Mouse (Mus musculus): ENCODE data around the gene Btbd3.

Gene Btbd3

DNA sequence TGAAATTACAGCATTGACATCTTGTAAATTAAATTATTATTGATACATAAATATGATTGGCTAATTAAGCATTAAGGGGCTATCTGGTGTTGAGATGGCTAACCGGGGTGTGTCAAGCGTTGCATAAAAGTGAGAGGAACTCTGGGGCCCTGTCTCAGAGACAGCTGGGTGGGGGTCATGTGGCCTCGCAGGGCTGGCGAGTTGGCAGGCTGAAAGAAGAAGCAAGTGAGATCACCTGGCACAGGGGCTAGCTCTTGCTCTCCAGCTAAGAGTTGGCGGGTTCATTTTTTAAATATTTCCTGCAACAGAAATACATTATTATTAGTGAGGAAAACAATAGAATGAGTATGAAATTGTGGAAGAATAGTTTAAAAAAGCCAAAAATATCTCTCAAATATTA, 118.2 kb downstream of the Btbd3 start:
- no peak for DNase-seq (ENCODE audit: extremely low read depth, low read depth, low spot score)

DNA sequence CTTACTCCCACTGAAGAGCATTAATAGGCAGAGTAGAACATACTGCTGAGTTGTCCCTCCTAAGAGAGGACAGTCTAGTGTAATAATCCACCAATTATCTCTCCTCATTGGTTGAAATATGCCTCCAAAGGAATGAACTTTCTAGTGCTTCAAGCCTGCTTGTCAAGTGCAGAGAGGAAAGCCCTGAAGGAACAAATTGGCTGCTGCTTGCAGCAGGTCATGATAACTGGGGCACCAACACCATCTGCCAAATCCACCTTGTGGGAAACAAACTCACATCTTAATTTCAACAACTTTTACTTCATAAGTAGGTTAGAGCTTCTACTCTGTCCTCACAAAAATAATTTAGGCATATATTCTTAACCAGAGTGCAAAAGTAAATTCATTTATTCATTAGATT, 122.5 kb downstream of the Btbd3 start:
- no peak for DNase-seq (ENCODE audit: extremely low read depth, low read depth, low spot score)

DNA sequence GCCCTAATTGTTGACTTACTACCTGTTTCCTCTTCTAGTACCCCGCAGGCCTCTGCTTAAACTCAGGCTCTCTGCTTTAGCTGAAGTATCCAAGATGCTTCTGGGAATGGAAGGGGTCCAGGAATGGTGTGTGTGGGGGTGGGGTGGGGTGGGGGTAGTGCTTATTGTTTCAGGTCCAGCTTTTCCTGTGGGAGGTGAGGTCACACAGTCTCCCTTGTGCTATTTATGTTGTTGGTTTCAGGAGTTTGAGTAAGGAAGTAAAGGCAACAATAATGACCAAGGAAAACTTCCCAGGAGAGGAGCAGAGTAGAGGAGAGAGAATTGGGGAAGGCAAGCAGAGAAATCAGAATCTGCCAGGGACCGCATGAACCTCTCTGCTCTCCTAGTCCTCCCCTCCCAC, 128.4 kb downstream of the Btbd3 start:
- DNase-seq (ENCODE audit: extremely low read depth, low read depth, low spot score), result no peak

DNA sequence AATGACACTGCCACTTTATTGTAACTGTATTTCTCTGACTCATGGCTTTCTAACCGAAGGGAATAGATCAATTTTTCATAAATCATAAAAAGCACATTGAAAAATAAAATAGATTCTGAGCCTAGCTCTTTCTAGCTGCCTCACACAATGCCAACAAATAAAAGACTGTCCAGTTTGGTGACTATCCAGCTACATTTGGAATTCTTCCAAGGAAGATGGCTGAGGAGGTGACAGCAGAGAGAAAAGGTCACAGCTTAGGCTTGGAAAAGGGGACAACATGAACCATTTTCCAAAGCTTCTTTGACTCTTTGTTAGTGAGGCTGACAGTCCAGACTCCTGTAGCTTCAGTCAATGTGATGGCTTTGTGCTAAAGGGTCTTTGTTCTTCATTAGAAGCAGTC, 132.2 kb downstream of the Btbd3 start:
- DNase-seq (ENCODE audit: extremely low read depth, low read depth, low spot score), result no peak

DNA sequence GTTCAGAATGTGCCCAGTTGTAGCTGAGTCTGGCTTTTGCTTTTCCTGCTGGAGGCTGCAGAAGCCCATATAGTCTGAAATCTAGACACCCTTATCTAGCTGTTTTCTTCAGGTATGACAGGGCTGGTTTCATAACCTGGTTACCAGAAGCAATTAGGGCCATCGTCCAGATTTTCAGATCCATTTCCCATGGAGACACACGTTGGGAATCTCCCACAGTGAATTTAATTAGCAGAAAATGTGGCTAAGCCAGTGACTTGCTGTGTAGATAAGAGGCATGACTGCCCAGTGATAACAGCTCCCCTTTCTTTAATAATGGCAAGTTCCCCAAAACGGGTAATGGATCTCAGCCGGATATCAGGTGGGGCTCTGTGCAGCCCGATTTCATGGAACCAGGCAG, 146.7 kb downstream of the Btbd3 start:
- no peak for DNase-seq (ENCODE audit: extremely low read depth, low read depth, low spot score)

DNA sequence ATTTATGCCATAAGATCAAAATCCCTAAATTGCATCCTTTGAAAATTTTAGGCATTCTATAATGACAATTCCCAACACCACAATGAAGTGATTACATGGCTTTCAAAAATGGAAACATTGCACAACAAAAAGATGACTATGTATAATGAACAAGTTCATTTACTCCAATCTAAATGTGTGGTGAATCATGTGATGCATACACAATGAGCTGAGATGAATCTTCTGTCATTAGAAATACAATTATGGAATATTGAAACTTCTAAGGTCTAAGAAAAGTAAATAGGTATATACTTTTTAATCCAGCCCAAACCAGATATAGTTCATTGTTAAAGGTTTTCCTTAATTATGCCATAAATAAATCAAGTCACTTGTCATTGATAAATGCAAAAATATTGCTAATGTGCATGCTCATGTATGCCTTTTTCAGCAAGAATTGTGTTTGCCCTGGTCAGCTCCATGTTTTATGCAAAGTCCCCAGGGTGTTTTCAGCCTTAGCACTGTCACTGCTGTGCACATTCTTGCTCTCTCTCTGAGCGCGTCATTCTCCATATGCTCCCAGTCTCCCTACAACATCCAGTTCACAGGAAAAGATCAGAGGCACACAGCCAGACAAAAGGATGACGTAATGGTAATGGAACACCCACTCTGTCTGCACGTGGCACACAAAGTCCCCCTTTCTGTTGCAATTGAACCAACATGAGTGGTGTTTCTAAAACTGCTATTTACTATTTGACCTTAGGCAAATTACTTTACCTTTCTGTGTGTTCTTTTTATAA, 149.6 kb downstream of the Btbd3 start:
- DNase-seq (ENCODE audit: extremely low read depth, low read depth, low spot score), result no peak

DNA sequence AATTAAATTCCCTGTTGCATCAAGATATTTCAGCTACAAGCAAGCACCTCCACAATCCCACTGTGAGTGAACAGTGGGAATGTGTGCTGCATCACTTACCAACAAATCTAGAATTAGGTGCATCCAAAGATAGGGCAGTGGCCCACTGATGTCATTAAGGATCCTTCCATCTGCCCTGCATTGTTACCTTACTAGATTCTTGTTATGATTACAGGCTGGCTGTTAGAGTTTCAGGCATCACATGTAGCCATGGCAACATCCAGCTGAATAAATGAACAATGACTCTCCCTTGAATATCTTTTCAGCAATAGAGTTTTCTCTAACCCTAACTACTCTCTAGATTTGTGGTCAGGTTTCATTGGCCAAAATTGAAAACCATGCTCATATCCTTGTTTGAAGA, 150.3 kb downstream of the Btbd3 start:
- no peak for DNase-seq (ENCODE audit: extremely low read depth, low read depth, low spot score)

DNA sequence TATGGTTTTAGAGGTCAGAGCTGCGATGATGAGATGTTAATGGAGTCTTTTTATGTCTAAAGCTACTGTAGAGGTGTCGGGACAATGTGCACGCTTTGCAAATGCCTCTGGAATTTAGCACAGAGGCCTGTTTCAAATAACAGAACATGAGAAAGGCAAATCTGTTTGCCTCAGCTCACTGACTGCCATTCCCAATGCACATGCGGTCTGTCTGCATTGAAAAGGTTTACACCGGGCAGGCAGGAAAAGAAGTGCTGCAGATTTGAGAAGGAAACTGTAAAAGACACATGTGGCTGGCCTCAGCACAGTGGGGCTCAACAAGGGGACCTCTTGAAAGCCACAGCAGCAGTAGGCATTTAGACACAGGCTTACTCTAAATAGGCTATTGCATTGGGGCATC, 156.2 kb downstream of the Btbd3 start:
- DNase-seq (ENCODE audit: extremely low read depth, low read depth, low spot score), result no peak

DNA sequence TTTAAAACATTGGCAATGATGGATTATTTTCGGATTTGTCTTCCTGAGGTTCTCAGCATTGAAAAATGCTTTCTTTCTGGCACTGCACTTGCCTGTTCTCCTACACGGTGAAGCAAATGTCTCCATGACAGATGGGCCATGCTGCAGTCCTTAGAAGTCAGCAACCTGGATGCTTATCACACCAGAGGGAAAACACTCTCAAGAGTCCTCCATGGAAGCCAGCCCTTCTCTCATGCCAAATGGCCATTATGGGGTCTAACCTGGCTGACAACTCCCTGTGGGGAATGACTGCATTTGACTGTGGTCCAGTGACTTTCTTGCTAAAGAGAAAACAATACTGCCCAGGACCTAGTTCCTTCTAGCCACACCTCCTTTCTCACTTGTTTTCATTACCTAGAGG, 166.0 kb downstream of the Btbd3 start:
- no peak for DNase-seq (ENCODE audit: extremely low read depth, low read depth, low spot score)

DNA sequence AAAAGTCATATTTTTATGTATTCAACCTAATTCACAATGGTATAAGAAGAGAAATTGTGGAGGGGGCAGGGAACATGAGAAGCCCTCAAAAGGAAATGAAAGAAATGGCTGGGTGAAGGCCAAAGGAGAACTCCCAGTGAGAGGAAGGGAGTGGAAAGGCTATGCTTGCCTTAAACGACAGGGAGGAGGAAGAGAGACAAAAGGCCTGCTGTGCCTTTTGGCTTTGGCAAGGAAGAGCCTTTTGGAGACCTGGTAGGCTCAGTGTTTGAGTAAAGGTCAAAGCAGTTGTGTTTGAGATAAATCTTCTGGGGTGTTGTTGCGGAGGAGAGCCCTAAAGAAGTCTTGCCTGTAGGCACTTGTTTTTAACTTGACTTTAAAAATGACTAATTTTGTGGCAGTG, 175.6 kb downstream of the Btbd3 start:
- DNase-seq (ENCODE audit: extremely low read depth, low read depth, low spot score), result no peak

DNA sequence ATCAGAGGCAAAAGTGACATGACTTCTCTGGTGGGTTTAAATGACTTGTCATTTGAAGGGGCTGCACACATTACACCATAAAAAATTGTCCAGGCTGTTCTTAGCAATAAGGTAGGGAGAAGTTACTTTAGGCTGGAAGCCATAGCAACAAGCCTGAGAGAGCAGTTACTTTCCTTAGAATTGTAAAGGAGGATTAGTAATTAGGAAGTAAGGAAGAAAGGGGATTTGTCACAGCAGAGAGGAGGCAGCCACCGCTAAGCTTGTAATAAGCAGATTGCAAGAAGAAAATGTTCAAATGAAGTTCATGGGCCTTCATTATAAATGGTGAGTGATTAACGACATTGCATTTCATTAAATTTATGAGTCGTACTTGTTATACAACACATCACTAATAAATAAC, 190.1 kb downstream of the Btbd3 start:
- DNase-seq (ENCODE audit: extremely low read depth, low read depth, low spot score), result no peak

DNA sequence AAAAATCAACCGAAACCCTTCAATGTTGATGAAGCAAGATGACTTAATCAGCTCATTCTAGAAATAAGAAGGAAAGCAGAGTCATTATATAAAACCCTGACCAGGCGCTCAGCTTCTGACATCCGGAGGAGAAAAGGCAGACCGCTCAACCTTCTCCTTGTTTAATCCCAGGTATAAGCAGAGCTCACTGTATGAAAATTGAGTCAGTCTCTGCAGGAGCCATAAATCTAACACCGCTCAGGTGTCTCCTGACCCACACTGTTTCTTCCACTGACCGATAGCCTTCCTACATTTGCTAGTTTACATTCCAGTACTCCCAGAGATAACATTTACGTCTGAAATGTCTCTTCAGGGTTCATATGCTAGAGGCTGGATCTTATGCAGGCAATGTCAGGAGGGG, 190.6 kb downstream of the Btbd3 start:
- DNase-seq (ENCODE audit: extremely low read depth, low read depth, low spot score), result no peak

DNA sequence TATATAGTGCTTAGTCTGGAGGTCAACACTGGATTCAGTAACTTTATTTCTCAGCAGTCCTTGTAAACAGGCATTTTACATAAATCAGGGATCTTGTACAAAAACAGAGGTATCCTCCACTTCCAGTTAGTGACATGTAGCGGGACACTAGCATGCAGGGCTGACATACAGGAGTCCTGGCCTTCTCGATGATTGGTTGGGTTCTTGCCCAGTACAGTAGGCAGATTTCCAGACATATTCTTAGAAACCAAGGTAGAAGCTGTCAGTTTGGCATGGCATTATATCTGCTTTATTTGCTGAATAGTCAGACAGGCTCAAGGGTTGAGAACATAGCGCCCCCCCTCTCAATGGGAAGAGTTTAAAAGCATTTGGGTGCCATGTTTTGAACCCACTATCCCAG, 191.3 kb downstream of the Btbd3 start:
- no peak for DNase-seq (ENCODE audit: extremely low read depth, low read depth, low spot score)

DNA sequence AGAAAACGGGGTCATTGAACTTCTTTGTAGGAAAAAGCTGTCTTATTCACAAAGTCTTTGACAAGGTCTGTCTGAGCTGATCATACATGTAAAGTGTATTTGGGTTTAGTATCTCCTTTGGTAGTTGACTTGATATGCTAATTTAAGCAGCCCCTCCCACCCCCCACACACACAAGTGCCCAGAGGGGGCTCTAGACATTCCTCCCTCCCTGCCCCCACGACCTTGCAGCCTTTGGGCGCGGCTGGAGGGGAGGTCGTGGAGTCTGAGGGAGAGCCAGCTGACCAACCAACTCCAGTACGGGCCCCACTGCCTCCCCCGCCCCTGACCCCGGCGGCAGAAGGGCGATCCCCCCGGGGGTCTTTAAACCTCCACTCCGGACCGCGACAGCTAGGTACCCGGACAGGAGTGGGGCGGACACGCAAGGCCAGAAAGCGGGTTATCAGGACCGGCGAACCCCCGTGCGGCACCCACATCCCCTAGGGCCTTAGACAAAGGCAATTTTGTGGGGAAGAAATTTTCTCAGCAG, 211.7 kb downstream of the Btbd3 start:
- no peak for DNase-seq (ENCODE audit: extremely low read depth, low read depth, low spot score)

DNA sequence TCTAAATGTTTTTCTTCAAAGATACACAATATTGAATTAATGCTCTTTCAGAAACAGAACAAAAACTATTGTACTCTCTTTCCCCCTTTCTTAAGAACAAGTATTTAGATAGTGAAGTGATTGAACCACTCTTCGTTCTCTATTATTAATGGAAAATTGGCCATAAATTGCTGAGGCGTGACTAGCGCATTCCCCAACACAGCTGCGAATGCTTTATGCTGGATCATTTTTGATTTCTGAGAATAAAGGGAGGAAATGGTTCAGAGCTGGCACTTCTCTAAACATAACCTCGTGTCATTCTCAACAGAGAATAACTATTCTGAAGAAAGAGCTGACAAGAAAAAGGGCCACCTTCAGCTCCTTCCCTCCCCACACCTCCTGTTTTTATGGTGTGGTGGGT, 217.0 kb downstream of the Btbd3 start:
- no peak for DNase-seq (ENCODE audit: extremely low read depth, low read depth, low spot score)

DNA sequence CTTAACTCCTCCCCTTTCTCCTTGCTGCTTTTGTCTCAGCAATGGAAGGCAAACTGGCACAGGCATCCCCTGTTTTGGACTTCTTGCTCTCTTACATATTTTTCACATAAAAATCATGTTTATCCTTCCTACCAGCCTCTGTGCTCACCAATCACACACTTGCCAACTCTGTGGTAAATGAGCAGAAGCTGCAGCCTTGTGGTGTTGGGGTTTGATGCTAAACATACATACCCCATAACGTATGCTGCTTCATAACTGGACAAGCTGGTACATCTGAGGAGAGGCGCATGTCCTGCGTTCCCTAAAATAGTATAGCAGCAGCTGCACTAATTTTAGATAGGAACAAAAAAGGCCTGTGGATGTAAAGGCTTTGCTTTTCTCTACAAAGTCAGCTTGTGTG, 220.1 kb downstream of the Btbd3 start:
- DNase-seq (ENCODE audit: extremely low read depth, low read depth, low spot score), result no peak

DNA sequence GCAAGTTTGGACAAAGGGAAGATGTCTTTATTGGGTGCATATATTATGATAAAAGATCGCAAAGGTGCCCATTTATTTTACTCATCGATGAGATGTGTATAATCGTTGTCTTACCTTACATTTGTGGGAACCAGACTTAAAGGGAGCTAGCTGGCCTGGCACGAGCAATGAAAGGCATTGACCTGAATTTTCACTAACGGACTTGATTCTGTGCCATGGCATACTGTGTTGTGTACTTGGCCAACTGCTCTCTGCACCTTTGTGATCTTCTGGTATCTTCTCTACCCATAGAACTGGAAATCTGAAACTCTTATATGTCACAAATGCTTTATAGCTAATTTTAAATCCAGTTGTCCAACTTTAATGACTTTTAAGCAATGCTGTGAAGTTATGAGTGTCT, 220.9 kb downstream of the Btbd3 start:
- DNase-seq (ENCODE audit: extremely low read depth, low read depth, low spot score), result no peak

DNA sequence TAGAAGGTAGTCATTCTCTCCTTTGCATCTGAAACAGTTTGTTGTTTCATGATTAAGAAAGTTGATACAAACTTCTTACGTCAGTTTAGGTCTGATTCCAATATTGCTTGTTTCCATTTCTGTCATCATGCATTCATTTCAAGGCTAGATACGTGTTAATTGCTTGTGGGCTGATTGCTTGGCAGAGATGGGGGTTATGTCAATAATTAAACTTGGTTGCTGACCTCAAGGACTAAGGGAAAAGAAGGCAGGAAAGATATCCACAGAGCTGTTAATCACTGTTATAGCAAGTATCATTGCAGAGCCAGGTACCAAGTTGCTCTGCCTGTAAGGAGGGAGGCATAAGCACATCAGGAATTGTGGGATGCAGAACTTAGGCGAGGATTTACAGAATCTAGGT, 226.2 kb downstream of the Btbd3 start:
- DNase-seq (ENCODE audit: extremely low read depth, low read depth, low spot score), result no peak

DNA sequence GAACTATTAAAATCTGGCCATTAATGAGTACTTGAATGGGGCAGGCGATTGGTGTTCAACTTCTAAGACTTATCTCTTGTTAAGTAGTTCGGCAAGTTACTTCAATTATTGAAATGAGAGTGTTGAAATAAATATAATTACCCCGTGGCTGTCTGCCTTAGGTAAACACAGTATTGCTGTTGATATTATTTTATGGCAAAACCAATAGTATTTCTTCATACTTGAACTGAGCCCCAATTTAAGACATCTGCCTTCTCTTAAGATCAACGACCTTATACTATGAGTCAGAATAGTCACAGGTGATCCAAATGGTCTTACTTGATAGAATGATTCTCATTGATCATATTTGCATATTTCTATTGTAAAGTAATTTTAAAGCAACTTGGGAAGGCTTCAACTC, 228.5 kb downstream of the Btbd3 start:
- DNase-seq (ENCODE audit: extremely low read depth, low read depth, low spot score), result peak; percentile 61

DNA sequence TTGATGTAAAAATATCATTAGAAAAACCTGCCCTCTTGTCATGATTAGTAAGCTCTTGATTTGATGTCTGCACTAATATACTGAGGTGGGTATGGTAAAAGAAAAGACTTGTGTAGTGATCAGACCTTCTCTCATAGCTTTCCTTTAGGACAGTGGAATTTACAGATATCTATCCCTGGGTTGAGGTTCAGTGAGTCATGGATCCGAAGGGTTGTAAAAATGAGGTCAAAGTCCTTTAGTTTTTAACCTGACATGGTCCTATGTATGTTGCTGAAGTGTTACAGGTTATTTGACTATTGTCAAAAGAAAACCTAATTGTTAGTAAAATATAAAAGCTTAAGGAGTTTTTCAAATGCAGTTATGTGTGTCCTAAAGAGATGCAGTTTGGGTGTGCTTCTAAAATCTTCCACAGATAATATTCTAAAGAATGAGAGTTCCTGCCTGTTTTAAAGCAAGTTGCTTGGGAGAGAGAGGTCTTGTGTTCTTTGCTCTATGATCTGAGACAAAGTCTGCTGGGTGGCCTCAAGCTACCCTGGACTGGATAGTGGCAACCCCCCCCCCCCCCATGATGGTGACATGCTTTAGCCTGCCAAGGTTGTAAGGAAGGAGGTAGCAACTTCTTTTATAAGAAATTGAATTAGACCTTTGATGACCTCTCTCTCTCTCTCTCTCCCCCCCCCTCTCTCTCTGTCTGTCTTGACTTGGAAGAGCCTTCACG, 234.5 kb downstream of the Btbd3 start:
- DNase-seq (ENCODE audit: extremely low read depth, low read depth, low spot score), result no peak

DNA sequence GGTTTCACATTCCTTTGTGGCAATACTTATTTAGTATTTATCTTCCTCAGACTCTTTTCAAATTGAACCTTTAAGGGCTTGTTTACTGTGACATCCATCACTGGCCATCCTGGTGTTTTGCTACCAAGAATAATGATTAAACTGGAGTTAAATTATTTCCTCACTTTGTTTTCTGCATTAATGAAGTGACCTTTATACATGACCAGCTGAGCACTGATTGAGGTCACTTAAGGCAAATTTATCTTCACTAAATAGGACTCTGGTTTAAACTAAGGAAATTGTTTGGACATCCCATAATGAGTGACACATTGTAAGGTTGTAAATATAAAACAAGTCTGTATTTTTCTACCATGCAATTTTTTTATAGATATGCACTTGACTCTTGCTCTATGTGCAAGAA, 235.8 kb downstream of the Btbd3 start:
- DNase-seq (ENCODE audit: extremely low read depth, low read depth, low spot score), result no peak

DNA sequence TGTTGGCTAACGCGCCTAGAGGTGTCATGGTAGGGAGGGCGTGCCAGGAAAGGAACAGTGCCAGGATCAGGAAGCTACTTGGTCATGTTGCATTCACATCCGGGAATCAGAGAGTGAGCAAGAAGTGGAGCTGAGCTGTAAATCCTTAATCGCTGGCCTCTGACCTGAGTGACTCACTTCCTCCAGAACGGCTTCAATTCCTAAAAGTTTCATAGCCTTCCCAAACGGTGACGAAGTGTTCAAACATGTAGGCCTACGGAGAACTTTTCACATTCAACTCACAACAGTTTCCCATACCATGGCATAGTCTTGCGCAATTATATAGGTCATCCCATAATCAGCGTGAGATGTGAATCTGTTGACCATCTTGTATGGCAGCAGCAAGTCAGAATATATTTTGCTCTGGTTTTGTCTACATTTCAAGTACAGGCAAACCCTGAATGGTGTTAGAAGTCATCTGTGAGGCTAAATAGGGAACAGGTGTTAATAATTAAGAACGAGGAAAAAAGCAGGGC, 247.6 kb downstream of the Btbd3 start:
- no peak for DNase-seq (ENCODE audit: extremely low read depth, low read depth, low spot score)
